Mouse (Mus musculus) kidney, postnatal 25 days (tissue): ENCODE data around the gene Mpv17.
A peak's percentile ranks its signal among the peaks of the same experiment; 100 is the strongest.

Experiments
- DNase-seq, 2 experiments: peaks; one replicate each; pipeline ENCODE4 v3.0.0; 2021; ENCODE audit warnings: mixed read lengths in 2 of 2

Gene Mpv17

DNA sequence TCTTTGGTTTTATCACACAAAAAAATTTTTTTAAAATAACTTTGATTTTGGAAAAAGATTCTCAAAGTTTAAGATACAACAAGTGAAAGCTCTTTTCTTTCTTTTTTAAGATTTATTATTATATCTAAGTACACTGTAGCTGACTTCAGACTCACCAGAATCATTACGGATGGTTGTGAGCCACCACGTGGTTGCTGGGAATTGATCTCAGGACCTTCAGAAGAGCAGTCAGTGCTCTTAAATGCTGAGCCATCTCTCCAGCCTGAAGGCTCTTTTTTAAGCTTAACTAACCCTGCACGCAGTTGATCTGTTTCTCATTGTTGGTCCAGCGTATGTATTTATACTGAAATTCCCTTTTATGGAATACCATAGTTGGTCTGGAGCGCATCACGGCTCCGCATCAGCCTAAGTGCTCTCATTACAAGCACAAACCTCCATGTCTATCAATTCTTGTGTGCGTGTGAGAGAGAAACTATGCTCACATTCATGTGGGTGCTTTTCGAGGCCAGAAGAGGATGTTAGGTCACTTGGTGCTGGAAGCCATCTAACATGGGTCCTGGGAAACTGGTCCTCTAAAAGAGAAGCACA, 27.2 kb upstream of the Mpv17 start:
- DNase-seq: no peak

DNA sequence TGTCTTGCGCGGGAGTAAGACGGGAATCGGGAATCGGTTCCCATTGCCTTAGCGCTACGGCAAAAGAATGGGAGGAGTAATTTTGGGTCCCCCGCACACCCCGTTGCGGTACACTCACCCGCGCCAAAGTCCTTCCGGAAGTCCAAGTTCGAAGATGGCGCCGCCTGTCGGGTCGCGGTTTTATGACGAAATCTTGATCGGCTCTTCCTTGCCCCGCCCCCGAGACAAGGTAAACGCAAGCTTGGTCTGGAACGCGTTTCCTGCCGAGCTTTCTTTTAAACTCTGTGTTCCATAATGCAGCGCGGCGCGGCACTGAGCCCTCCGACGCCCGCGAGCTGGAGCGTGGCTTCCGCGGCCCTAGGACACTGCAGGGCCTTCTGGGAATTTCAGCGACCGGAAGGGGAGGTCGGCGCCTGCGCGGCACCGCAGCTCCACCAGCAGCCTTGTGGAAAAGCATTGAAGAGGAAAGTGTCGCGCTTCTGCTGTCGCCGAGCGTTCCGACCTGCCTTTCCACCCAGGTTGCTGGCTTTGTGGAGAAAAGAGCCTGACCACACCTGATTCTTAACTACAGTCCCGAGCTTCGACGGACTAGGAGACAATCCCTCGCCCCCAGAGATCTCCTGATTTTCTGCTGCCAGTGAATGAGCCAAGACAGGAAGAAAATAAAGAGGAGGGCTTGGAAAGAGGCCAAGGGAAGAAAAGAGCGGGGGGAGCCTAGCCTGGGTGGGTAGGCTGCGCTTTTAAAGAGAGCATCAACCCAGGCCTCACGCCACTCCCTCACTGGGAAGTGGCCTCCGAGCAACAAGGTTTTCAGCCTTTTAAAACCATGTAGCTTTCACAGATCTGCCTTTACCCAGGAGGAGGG, 25.9 kb upstream of the Mpv17 start, which contains the start of the genes Gm29609 and Gtf3c2:
Gene Gm29609, minus strand, starts transcription at position 146 of the 865 bp plus-strand sequence.
Gene Gtf3c2, minus strand, starts transcription at position 379 of the 865 bp plus-strand sequence.
- peak; percentile 96 to 97 for DNase-seq

DNA sequence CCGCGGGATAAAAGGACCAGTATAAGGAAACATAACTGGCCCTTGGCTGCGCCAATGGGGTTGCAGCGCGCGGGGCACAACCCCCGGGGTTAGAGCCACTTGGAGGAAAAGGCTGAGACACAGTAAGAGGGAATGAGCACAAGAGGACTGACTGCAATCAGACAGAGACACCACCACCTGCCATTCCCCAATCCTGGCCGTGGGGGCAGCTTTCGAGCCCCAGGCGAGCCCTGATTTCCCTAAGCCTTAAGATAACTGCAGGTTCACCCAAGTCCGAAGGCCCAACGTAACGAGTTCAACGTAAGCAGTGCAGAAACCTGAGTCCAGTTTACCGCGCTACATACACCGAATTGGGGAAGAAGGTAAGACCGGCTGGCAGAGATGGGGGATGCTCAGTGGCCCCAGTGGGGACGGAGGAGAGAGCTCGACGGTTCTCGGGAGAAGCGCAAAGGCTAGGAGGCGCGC, 25.3 kb upstream of the Mpv17 start:
- peak; percentile 36 to 76 for DNase-seq

DNA sequence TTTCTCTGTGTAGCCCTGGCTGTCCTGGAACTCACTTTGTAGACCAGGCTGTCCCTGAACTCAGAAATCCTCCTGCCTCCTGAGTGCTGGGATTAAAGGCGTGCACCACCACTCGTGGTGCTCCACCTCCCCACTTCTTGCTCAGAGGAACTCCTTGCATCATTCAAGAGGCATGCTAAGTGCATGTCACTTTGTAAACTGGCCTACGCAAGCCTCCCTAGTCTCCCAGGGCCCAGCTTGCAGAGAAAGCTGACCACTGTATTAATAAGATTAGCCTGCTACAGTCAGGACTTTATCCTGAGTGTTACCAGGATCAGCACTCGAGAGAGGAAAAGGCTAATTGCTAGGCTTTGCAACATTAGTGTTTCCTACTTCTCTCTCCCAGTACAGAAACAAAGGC, 14.6 kb upstream of the Mpv17 start:
- DNase-seq: no peak

DNA sequence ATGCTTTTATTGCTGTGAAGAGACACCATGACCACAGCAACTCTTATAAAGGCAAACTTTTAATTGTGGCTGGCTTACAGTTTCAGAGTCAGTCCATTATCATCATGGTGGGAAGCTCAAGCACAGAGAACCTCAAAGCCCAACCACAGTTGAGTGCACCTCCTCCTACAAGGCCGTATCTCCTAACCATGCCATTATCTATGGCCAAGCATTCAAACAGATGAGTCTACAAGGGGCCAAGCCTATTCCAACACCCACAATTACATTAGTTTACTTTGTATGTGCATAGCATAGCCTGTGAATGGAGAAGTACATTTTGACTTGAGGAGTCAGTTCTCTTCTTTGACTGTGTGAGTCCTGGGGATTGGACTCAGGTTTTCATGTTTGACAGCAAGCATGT, 10.8 kb upstream of the Mpv17 start:
- no peak for DNase-seq

DNA sequence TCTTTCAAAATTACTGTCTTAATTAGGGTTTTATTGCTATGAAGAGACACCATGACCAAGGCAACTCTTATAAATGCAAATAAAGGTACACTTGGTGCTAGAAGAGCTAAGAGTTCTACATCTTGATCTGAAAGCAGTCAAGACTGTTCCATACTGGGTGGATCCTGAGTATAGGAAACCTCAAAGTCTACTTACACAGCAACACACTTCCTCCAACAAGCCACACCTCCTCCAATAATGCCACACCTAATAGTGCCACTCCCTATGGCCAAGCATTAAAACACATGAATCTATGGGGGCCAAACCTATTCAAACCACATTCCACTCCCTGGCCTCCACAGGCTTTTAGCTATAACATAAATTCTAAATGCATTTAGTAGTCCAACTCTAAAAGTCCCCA, 8.4 kb upstream of the Mpv17 start:
- no peak for DNase-seq

DNA sequence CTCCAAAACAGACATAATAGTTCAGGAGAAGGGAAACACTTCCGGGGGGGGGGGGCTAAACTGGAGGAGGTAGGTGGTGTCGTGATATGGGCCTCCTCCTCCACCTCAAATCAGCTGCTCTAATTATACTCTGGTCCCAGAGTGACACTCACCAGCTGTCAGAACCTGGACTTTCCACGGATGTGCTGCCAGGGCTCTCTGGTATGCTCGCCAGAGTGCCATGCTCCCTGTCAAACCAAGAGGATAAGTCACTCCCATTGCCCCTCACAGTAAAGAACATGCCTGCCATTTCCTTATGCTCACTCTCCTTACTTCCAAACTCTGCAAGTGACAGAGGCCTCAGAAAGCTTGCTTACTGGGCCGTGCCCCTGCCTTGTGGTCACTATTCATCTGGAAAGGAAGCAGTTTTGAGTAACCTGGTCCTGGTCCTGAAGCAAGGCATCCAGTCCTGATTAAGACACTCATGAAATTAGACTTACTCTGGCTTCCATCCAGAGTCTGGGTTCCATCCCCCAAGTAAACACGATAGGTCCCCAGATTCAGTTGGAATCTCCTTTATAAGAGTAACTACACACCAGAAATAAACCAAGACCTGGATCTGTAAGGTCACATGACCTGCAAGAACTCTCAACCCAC, 417 bp downstream of the Mpv17 start:
- no peak for DNase-seq

DNA sequence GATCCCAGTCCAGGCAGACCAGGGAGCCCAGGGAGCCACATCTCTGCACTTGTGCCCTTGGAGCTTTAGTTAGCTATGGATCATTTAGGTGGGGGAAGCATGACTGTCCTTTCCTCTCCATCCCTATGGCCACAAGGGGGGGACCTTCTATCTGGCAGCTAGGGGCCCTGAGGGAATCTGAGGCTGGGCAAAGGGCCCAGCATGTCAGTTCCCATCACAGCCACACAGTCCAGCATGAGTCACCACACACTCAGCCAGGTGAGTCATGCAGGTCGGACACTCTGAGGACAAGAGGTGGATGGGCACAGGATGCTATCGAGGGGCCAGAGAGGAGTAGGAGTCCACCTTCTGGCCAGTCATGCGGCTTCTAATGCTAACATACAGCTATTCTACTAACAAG, 2.3 kb downstream of the Mpv17 start:
- DNase-seq: no peak

DNA sequence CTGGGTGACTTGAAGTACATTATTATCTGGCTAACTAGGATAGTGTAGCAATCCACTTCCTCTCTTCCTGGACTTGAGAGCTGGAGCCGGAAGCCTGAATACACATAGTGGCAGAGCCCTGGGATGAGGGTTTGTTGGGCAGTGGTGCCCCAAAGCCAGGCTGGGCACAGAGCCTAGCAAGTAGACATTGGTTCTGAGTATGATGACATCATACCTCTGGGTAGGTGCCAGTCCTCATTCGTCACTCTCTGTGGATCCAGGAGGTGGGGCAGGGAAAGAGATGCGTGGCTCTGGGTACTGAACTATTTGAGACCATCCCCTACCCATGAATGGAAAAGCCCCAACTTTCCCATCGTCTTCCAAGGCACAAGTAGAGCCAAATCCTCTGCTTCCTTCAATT, 4.3 kb downstream of the Mpv17 start:
- DNase-seq: no peak

DNA sequence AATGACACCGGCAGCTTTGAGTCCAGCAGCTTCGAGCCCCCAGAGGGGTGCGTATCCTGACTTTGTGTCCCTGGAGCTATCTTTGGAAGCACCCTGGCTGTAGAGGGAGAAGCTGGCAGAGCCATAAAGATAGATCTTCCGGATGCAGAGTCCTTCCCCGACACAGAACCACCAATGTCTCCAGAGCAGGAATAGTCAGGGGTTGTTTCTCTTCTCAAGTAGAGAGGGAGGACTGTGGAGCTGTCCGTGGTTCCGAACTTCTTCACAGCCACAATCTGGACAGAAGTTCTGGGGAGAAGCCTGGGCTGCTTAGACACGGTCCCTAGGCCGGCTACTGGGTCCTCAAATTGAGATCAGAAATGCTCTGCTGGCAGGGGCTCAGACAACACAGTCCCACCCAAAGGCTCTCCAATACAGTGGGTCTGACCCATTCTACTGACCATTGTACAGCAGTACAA, 15.1 kb downstream of the Mpv17 start:
- no peak for DNase-seq

DNA sequence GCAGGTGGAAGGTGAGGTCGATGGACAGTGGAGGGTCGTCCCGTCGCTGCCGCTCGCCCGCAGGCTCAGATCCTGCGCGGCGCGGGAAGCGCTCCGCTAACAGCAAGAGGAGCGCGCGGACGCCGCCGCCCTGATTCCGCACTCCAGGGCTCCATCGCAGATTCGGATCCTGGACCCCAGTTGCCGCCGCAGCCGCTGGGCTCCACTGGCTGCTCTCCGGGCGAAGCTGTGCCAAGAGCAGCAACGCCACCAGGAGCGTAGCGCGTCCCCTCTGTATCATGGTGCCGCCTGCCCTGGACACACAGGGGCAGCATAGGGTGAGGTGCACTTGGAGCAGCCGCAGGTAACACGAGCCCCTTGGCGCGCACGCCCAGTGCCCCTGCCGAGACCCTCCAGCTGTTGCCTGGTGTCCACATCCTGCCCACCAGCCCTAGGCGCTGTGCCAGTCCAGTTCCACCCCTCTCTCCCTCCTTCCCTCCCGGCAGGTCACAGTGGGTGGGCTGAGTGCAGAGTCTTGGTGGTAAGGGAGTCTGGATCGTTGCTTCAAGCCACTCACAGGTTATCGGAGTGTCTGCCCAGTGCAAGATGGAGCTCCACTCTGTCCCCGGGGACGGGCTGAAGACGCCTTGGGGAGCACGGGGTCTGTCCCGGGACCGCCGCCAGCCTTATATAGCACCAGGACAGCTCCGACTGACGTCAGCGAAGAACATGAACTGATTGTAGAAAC, 15.6 kb downstream of the Mpv17 start, which contains the start of gene Ucn:
Gene Ucn, minus strand, starts transcription at position 589 of the 727 bp plus-strand sequence.
- no peak for DNase-seq

DNA sequence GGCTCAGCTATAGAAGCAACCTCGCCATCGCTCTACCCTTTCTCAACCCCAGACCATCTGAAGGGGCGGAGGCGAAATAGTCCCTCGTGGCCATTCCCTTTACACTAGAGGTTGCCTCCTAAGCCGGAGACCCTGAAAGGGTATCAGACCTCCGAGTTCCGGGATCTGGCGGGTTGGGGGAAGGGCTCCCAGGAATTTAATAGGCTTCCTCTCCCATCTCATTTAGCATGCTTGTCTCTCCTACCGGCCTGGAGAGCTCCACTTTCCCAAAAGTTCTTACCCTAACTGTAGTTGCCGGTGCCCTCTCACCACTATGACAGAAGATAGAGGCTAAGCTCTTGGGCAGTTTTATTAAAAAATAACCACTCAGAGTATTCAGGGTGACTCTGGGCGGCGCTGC, 16.4 kb downstream of the Mpv17 start:
- no peak for DNase-seq

DNA sequence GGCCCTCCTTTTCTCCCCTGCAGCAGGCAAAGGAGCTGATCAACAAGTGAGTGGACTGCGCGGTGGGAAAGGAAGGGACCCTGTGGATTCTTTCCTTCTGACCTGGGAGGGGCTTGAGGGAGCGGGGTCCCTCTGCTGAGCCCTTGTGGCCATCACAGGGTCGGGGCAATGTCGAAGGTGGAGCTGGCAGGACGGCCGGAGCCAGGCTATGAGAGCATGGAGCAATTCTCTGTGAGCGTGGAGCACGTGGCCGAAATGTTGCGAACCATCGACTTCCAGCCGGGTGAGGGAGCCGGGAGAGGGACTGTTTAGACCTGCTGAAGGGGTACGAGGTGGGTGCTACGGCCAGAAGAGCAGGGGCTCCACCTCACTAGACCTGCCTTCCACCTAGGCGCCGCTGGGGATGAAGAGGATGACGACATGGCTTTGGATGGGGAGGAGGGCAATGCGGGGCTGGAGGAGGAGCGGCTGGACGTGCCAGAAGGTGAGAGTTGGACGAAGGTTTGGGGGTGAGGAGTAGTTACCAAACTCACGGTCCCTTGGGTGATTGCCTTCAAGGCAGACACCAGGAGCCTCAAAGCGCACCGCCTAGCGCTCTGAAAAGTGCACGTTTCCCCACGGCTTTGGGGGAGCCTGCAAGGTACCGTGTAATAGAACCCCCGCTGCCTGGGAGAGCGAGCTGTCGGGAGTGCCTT, 17.2 kb downstream of the Mpv17 start:
- DNase-seq: no peak

DNA sequence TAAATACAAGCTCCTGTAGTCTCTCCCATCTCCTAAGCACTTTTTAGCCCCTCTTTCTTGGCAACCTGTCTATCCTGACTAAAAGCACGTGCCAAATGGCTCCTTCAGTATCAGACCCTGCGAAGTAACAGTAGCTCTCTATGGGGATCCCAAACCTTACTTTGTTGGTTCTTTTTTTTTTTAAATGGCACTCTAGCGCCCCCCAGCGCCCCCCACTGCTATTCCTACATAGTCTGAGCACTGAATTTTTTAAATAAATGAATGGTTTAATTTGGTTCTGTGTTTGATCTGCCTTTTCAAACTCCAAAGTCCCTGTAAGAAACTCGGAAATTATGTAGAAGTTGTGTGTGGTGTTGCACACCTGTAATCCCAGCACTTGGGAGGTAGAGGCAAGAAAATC, 28.0 kb downstream of the Mpv17 start:
- no peak for DNase-seq

DNA sequence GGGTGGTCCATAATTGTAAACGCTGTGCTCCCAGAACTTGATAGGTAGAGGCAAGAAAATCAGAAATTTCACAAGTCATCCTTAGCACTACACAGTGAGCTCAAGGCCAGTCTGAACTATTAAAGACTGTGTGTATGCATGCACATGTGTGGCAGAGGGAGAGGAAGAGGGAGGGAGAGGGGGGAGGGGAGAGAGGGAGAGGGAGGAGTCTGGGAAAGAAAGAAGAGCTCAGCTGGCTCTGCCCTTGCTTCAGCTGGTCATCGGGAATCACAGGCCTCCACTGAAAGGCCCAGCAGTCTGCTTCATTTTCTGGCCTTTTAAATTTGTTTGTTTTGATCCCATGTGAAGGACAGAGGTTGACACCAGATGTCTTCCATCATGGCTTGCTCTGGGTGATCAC, 30.6 kb downstream of the Mpv17 start:
- no peak for DNase-seq

DNA sequence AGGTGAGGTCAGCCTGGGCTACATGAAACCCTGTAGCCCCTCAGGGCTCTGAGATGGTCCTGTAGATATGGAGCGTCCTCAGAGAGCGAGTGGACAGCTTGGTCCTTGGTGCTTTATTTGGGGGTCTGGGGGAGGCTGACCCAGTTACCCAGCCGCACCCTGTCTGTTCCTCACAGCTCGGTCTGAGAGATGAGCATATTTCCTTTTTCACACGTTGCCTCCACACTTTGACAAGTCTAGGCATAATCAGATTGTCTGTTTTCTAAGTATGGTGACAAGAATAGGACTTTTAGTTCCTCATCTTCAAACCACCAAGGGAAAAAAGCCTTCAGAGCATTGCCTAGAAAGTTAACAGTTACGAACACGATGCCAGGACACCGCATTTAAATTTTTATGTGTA, 32.9 kb downstream of the Mpv17 start:
- no peak for DNase-seq

DNA sequence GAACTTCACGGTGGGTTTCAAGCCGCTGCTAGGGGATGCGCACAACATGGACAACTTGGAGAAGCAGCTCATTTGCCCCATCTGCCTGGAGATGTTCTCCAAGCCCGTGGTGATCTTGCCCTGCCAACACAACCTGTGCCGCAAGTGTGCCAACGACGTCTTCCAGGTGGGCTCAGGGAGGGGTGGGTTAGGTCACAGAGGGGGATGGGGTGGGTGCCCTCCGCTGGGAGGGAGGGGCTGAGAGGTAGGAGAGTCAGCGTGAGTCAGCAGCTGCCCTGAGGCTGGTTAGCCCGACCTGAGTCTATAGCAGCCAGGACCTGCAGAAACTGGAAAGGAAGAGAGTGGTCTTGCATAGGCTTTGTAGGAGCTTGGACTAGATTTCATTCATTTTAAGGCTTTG, 37.1 kb downstream of the Mpv17 start:
- DNase-seq: no peak

DNA sequence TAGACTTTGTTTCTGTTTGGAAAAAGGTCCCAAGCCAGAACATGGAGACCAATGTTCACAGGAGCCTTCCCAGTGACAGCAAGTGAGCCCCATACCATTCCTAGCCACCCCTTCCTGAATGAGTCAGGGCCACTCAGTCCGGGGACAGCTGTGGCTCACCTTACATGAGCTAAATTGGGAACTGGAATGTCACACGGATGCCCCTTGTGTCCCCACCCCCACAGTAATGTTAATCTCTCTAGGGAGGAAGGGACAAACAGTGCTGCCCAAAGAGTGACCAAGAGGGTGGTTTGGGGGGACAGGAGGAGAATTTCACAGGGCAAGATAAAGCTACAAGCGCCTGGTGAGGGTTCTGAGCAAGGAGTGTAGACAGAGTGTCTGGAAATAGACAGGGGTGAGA, 37.7 kb downstream of the Mpv17 start, which contains the start of gene Trim54:
Gene Trim54, plus strand, starts transcription at position 359 of the 400 bp plus-strand sequence.
- no peak for DNase-seq

DNA sequence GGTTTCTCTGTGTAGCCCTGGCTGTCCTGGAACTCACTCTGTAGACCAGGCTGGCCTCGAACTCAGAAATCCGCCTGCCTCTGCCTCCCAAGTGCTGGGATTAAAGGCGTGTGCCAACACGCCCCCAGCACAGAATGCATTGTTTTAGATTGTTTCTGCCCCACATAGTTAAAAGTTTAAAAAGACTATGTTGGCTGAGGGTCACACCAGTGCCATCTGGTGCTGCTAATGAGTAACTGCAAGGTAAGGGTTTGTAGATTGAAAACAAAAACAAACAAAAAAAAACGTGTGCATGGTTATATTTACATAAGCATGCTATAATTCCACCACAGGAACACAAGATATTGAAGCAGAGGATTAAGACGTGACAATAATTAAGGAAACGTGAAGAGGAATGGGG, 43.3 kb downstream of the Mpv17 start:
- peak in 1 of 2 experiments; percentile 20 for DNase-seq

DNA sequence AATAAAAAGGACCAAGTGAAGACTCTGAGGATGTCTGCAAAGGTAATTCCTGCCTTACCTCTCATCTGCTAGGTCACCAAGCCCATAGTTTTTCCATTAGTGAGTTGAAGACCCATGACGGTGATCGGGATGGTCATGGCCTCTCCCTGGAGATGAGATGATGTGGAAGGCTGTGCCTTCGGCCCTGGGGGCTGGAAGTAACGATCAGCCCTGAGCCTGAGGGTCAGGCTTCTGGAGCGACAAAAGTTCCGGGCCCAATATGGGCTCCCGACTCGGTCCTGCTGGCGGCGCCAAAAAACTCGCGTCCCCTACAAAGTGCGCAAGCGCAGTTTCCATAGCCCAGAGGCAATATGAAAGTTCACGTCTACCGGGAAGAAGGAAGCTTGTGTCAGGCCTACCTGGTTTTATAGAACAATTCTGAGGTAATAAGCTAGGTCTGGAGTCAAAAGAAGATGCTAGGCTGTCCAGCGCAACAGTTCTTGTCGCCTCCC, 46.0 kb downstream of the Mpv17 start, which contains the start of gene Slc30a3:
Gene Slc30a3, minus strand, starts transcription at position 238 of the 491 bp plus-strand sequence.
- DNase-seq: no peak

DNA sequence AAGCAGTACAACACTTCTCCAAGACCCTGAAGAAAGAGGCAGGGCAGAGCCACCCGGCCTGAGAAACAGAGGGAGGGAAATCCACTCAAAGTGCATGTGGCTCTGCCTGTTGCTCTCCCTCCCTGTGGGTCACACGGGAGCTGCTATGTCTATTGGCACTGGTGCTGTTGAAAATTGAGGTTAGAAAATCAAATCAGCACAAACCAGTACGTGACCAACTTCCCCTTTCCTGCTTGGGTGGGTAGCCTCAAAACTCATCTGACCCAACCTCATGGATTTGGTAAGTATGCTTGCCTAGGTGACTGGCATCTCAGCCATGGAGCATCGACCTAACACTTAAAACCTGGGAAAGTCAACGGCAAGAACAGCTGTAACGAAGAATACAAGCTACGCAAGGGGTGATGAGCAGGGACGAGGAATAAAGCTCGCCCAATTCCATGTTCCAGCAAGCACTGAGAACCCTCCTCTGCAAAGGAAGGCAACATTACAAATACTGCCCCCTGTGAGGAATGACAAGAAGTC, 48.2 kb downstream of the Mpv17 start, which contains the start of gene Dnajc5g:
Gene Dnajc5g, plus strand, starts transcription at position 472 of the 522 bp plus-strand sequence.
- no peak for DNase-seq
